Mouse (Mus musculus) liver, adult 2 months (tissue): Measurements from ENCODE around the gene Eif4a3. TPM values are rescaled to one million over a fixed set of nuclear protein-coding genes. Genes with fewer than 3 reads are reported as not detected.
"Not testable (repeated sequence)": the region's sequence is repeated elsewhere in the genome, so short reads cannot be mapped to it uniquely, and the experiment has no call there.

ENCODE experiments used
- DNase-seq: peaks from one replicate; pipeline ENCODE4 v3.0.0-alpha.2; 2011; ENCODE audit warnings: low read depth, low spot score; ENCODE audit errors: extremely low read depth
- H3K27ac ChIP-seq: fragments of 200-500 bp; replicated peaks from 2 replicates; pipeline ENCODE4 v1.5.1; 2012; ENCODE audit warnings: low read depth, mild to moderate bottlenecking, control low read depth, inconsistent platforms, low read length; ENCODE audit not compliant: insufficient read depth
- H3K27me3 ChIP-seq: fragments of 200-500 bp; 2 replicates; pipeline ENCODE4 v1.6.1; 2012; ENCODE audit warnings: mild to moderate bottlenecking, moderate library complexity, low read length, inconsistent platforms; ENCODE audit not compliant: control insufficient read depth, insufficient read depth
- H3K36me3 ChIP-seq: fragments of 200-500 bp; 2 replicates; pipeline ENCODE4 v1.6.1; 2012; ENCODE audit warnings: low read length, inconsistent platforms; ENCODE audit not compliant: control insufficient read depth, insufficient read depth
- H3K4me1 ChIP-seq: fragments of 200-500 bp; 2 replicates; pipeline ENCODE4 v1.6.1; 2011; ENCODE audit warnings: low read length; ENCODE audit not compliant: control insufficient read depth, insufficient read depth
- H3K4me3 ChIP-seq: fragments of 200-500 bp; 2 replicates; pipeline ENCODE4 v1.5.1; 2011; ENCODE audit warnings: low read depth, mild to moderate bottlenecking, control low read depth, low read length, moderate library complexity; ENCODE audit not compliant: insufficient read depth
- H3K79me2 ChIP-seq: fragments of 200-500 bp; 2 replicates; pipeline ENCODE4 v1.6.1; 2012; ENCODE audit warnings: inconsistent platforms, mild to moderate bottlenecking, low read length, moderate library complexity; ENCODE audit not compliant: control insufficient read depth, insufficient read depth
- H3K9ac ChIP-seq: fragments of 200-500 bp; 2 replicates; pipeline ENCODE4 v1.6.1; 2012; ENCODE audit warnings: low read depth, mild to moderate bottlenecking, control low read depth, inconsistent platforms, low read length
- CTCF ChIP-seq: fragments of 200-500 bp; IDR thresholded peaks from 2 replicates; pipeline ENCODE4 v1.5.1; 2011; ENCODE audit warnings: low read depth, low read length, control low read depth
- POLR2A ChIP-seq: fragments of 200-500 bp; IDR thresholded peaks from 2 replicates; pipeline ENCODE4 v1.6.1; 2011; ENCODE audit warnings: low read length, control low read depth; ENCODE audit not compliant: insufficient read depth; ENCODE audit errors: extremely low read depth
- WGBS: fragments of 180-500 bp; shearing (Covaris S2); methylation state at CpG from one replicate; pipeline ENCODE4 v1.1.7; 2018; 5-methylcytosine and 5-hydroxymethylcytosine counted together
- polyA plus RNA-seq: library from polyadenylated mRNA; depleted of rRNA; stranded (reverse); fragments of >200 nt; gene quantifications from 2 replicates; pipeline ENCODE4 v1.2.3, GENCODE M21; 2012
- total RNA-seq: library from RNA; depleted of rRNA; stranded (reverse); fragments of >200 nt; gene quantifications from 2 replicates; pipeline ENCODE4 v1.2.3, GENCODE M21; 2014

The Eif4a3 gene
- total and polyA plus RNA-seq, 2 experiments = 57.3 to 61.5 TPM

DNA sequence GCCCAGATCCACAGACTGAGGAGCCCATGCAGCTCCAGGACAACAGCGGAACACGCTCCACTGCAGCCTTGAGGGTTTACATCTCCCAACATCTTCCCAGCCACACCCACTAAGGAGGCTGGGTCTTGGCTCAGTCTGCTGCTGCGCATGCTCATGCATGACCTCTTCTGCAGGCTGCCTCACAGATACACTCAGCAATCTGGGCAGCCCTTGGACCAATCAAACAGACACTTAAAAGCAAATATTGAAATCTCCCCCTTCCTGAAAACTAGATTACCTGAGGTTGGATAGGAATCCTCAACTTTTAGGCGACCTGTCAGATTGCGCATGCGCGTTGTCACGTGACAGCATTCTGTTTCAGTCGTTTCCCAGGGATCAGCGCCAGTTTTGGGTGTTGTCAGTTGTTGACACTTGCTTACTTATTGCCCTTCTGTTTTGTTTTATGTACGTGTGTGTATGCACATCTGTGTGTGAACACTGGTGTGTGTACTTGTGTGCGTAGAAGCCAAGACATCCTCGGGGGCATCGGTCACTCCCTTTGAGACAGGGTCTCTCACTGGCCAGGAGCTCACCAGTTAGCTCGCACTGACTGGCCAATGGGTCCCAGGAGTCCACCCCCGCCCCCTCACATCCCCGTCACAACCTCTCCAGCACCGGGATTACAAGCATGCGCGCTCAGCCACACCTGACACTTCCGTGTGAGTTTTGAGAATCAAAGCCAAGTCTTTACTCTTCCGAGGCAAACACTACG lies 41.1 kb downstream of the Eif4a3 start:
- Histone ChIP-seq H3K27ac (no peak overlapping the region), H3K9ac (peak overlapping the region; percentile 16), H3K27me3 (no peaks in the 10 kb centered on the region), H3K36me3 (no peaks in the 10 kb centered on the region), H3K4me1 (0 out of 2 replicates have a peak, but pooled peaks cover 2% of the 10 kb centered on the region), H3K79me2 (no peaks in the 10 kb centered on the region), H3K4me3 (peak overlapping the region; percentile 21)
- DNase-seq = peak; percentile 44
- WGBS = 32% methylated on average over 23 of the region's 23 CpGs
- TF ChIP-seq POLR2A (no peak), CTCF (no peak)

DNA sequence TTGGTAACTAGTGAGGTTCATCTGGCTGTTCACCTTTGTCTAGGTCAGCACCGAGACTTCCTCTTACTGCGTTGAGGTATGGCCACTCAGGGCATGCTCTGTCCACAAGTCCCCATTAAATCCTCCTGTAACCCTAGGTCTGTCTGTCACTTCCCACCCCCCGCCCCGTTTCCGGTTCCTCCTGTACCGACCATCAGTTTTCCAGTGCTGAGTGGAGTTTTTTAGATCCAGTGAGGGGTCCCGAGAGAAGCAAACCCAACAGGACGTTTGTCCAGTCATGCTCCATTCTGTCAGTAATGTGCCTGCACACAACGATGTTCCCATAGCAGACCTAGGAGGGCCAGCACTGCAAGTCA lies 41.7 kb downstream of the Eif4a3 start:
- Histone ChIP-seq H3K9ac (no peak overlapping the region; the same call in 1 of the 2 replicates), H3K27ac (no peak overlapping the region)
- no peak for DNase-seq

DNA sequence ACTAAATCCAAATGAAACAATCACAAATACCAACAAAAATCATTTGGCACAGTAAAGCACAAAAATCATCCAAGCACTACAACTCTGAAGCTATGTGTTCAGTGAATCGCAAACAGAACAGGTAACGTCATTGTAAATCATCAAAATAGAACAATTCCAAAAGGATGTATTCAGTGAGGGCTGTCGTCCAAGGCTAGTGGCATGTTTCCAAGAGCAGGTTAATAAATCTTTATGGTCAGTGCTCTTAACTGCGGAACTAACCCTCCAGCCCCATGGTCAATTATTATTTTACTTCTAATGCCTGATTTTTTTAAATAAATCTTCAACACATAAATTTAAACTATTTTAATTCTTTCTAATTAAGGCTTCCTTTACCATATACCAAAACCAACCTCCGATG lies 43.3 kb downstream of the Eif4a3 start:
- H3K79me2 ChIP-seq, H3K4me1 ChIP-seq, H3K27ac ChIP-seq, H3K4me3 ChIP-seq, H3K27me3 ChIP-seq, H3K36me3 ChIP-seq, H3K9ac ChIP-seq: not testable (repeated sequence)
- WGBS = 44% methylated on average over 5 of the region's 5 CpGs
- peak; percentile 29 for DNase-seq

More for the DNA sequence above, 41.7 kb downstream of the Eif4a3 start:
- H3K79me2 ChIP-seq = no peaks in the 10 kb centered on the region
- no peaks in the 10 kb centered on the region for H3K27me3 ChIP-seq
- no peak overlapping the region for H3K4me3 ChIP-seq
- TF ChIP-seq POLR2A = no peak
- TF ChIP-seq CTCF = no peak
- 46% methylated on average over 9 of the region's 9 CpGs for WGBS
- H3K36me3 ChIP-seq = no peaks in the 10 kb centered on the region
- 0 out of 2 replicates have a peak, but pooled peaks cover 2% of the 10 kb centered on the region for H3K4me1 ChIP-seq

DNA sequence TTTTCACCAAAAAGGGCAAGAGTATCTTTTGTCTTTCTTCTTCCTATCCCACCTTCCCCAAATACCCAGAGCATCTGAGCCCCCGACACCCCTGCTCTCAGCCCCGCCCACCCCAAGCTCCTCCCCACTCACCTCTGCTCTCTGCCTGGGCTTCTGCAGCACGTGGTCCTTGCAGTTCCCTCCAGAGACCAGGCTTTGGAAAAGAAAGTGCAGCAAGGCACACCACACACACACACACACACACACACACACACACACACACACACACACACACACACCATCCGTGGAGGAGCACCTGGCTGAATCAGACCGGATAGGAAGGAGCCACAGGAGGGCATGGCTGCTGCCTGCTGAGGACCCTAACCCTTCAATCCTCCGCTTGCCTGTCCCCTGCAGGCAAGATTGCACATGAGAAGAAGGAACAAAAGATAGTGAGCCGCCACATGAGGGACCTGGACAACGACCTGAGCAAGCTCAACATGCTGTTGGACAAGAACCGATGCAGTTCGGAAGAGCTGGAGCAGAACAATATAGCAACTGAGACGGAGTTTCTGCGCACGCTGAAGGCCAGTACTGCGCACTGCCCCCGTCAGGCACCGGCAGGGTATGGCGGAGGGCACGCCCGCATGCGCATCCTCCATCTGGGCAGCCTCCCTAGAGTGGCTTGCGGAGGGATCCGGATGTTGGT lies 46.9 kb downstream of the Eif4a3 start:
- 23% methylated on average over 22 of the region's 22 CpGs for WGBS
- Histone ChIP-seq H3K27ac (no peak overlapping the region), H3K4me3 (no peak overlapping the region), H3K4me1 (no peaks in the 10 kb centered on the region), H3K36me3 (no peaks in the 10 kb centered on the region), H3K79me2 (no peaks in the 10 kb centered on the region), H3K27me3 (0 out of 2 replicates have a peak, but pooled peaks cover 3% of the 10 kb centered on the region), H3K9ac (no peak overlapping the region)
- no peak for DNase-seq
- TF ChIP-seq CTCF (peak; percentile 43; the same call in 1 of the 2 replicates), POLR2A (no peak)

DNA sequence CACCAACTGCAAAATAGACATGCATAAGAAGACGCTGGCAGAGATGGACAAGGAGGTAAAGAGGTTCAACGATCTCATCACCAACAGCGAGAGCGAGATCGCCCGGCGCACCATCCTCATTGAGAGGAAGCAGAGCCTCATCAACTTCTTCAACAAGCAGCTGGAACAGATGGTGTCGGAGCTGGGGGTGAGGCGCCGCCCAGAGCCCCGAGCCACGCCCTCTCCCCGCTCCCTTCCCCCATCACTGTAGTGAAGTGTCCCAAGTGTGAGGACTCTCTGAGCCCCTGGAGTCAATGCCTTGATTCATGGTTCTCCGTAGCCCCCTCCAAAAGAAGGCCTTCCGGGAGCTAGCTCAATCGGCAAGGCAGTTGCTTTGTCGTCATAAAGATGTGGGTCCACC lies 48.9 kb downstream of the Eif4a3 start:
- no peak overlapping the region for H3K27ac ChIP-seq
- TF ChIP-seq POLR2A = no peak
- no peak for TF ChIP-seq CTCF
- WGBS = 64% methylated on average over 17 of the region's 17 CpGs
- no peaks in the 10 kb centered on the region for H3K4me1 ChIP-seq
- DNase-seq = no peak
- H3K9ac ChIP-seq = no peak overlapping the region
- H3K27me3 ChIP-seq = 0 out of 2 replicates have a peak, but pooled peaks cover 3% of the 10 kb centered on the region
- no peak overlapping the region for H3K4me3 ChIP-seq
- no peaks in the 10 kb centered on the region for H3K36me3 ChIP-seq
- no peaks in the 10 kb centered on the region for H3K79me2 ChIP-seq

DNA sequence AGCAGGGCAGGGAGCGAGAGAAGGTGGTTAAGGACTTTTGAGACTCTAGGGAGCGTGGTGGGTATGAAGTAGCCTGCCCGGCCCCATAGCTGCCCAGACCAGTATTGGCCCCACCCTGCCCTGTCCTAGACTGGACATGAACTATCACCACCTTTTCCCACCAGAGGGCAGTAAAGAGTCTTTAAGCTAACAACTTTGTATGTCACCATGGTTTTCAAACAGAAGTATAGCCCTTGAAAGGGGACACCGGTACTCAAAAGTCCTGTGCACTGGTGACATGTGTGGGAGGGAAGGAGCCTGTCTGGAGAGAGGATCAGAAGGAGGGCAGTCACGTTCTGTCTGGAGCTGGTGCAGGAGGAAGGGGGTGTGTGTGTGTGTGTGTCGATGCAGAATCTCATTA lies 50.9 kb downstream of the Eif4a3 start:
- peak; percentile 46 for TF ChIP-seq CTCF
- TF ChIP-seq POLR2A = no peak
- no peaks in the 10 kb centered on the region for H3K79me2 ChIP-seq

DNA sequence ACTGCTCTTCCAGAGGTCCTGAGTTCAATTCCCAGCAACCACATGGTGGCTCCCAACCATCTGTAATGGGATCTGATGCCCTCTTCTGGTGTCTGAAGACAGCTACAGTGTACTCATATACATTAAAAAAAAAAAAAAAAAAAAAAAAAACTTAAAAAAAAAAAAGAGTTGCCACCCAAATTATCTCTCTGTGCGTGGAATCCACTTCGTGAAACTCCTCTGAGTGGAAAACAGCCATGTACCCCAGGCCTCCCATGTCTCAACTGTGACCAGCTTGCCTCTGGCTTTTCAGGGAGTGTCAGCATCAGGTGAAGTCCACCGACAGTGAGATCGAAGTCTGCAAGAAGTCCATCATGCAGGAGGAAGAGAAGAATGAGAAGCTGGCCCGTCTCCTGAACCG lies 54.3 kb downstream of the Eif4a3 start:
- 94% methylated on average over 6 of the region's 6 CpGs for WGBS
- not testable (repeated sequence) for H3K79me2 ChIP-seq, H3K4me1 ChIP-seq, H3K27me3 ChIP-seq, H3K27ac ChIP-seq, H3K4me3 ChIP-seq, DNase-seq, H3K9ac ChIP-seq, H3K36me3 ChIP-seq

More for the DNA sequence above, 50.9 kb downstream of the Eif4a3 start:
- DNase-seq = peak; percentile 62
- H3K27ac ChIP-seq = no peak overlapping the region
- H3K27me3 ChIP-seq = 0 out of 2 replicates have a peak, but pooled peaks cover 3% of the 10 kb centered on the region
- WGBS = 24% methylated on average over 6 of the region's 6 CpGs
- H3K4me3 ChIP-seq = no peak overlapping the region
- H3K9ac ChIP-seq = no peak overlapping the region
- no peaks in the 10 kb centered on the region for H3K4me1 ChIP-seq
- no peaks in the 10 kb centered on the region for H3K36me3 ChIP-seq
